Mouse (Mus musculus): ENCODE measurements around the gene Ap2a1.
A peak's percentile ranks its signal among the peaks of the same experiment; 100 is the strongest.

Gene Ap2a1

DNA sequence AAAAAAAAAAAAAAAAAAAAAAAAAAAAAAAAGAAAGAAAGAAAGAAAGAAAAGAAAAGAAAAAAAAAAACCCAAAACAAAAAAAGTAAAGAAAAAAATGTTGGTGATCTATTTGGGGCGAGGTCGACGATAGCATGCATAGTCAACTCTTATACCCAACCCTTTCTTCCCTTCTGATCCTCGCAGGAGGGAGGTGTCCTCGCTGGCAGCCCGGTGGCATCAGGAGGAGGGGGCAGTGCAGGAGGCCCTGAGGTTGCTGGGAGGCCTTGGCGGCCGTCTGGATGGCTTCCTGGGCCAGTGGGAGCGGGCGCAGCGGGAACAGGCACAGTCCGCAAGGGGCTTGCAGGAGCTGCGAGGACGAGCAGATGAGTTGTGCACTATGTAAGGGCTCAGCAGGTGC is 24.3 kb upstream of the Ap2a1 start:
- DNase-seq (ENCODE audit: low read depth, low spot score) = no peak

DNA sequence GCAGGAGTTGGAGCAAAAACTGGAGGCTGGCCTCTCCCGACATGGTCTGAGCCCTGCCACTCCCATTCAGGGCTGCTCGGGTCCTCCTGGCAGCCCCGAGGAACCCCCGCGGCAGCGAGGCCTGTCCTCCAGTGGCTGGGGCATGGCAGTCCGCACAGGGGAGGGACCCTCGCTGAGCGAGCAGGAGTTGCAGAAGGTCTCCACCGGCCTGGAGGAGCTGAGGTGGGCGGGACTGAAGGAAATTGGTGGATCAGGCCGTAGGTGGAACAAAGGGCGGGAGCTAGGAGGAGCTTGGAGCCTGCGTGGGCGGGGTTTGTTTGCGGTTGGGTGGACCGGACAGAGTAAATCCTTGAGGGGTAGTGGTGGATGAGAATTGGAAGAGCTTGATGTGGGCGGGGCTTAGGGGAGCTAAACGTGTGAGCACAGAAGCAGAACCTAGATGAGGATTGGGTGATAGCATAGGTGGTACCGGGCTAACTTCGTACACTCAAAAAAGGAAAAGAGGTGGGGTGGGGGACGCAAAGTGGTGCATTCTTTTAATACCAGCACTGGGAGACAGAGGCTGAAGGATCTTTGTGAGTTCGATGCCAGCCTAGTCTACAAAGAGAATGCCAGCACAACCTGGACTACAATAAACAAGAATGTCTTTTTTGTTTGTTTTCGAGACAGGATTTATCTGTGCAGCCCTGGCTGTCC is 23.5 kb upstream of the Ap2a1 start:
- DNase-seq (ENCODE audit: low read depth, low spot score) = peak; percentile 73

DNA sequence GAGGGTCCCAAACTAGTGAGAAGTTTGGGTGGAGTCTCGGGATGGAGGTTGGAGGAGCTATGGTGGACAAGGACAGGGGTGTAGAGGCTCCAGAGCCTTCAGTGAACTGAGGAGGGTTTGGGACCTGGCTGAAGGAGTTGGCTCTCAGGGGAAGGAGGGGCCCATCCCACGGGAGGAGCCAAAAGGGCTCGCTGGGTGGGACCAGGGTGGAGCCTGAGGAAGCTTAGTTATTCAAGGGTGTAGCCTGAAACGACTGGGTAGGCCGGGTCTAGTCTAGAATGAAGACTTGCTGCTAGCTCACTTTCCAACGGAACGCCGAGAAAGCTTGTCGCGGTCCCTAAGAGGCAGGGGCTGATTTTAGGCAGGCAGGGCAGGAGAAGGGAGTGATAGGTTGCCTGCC is 22.7 kb upstream of the Ap2a1 start:
- peak; percentile 27 for DNase-seq (ENCODE audit: low read depth, low spot score)

DNA sequence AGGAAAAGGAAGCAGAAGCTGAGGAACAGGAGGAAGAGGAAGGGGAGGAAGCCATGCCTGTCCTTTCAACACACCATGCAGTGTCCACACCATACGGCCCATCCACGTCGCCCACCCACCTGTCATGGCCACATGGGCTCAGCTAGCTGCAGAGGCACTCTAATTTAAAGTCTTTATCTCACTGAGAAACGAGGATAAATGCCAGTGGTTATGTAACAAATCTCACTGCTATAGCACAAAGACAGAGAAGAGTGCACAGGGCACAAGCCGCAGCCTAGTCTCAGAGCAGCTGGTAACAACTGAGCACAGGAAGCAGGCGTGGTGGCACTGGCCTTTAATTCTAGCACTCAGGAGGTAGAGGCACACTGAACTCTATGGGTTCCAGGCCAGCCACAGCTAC is 20.6 kb upstream of the Ap2a1 start:
- no peak for DNase-seq (ENCODE audit: low read depth, low spot score)

DNA sequence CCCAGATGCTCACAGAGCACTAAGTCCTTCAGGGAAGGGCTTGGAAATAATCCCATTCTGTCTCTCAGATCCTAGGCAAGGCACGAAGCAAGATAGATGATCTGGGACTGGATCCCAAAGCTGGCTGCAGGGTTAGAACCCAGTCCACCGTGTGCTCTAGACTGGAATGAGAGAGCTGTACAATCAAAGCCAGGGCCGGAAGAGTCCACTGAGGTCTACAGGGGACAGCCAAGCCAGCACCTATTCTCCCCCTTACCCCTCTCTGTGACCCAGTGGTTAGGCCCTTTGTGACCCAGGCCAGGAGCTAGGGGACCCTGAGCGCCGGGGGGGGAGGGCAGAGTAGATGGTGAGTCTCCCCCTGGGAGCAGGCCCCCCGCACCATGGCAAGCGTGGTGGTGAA is 13.6 kb upstream of the Ap2a1 start, which contains the start of gene Tsks:
Gene Tsks, plus strand, starts transcription at position 301 of the 400 bp plus-strand sequence.
- no peak for DNase-seq (ENCODE audit: low read depth, low spot score)

DNA sequence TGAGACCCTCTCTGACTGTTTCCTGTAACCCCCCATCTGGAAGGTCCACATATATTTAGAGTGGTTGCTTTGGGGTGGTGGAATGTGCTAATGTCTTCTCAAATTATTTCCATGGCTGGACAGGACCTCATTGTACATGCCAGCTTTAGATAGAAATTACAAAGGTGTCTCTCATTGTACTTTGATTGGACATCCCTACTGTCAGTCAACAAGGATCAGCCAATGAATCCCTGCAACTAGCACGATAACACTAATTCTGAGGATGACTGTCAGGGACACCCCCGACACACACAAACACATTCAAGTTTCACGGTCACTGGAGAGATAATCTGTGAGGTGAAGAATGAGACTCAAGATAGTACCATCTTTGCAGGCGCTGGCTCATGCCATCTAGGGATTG is 9.4 kb upstream of the Ap2a1 start:
- no peak for DNase-seq (ENCODE audit: low read depth, low spot score)

DNA sequence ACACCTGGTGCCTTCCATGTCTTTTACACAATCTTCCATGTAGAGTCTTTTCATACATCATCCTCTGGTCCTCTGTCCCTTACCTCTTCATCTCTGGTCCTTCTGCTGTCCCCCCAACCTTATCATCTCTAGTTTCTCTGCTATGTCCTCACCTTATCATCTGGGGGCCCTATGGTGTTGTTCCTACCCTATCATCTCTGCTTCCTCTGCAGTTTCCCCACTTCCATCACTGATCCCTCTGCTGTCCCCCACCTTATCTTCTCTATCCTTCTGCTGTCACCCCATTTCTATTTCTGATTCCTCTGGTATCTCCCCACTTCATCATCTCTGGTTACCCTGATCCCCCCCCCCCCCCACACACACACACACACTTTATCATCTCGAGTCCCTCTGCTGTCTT is 726 bp downstream of the Ap2a1 start:
- DNase-seq (ENCODE audit: low read depth, low spot score) = no peak

DNA sequence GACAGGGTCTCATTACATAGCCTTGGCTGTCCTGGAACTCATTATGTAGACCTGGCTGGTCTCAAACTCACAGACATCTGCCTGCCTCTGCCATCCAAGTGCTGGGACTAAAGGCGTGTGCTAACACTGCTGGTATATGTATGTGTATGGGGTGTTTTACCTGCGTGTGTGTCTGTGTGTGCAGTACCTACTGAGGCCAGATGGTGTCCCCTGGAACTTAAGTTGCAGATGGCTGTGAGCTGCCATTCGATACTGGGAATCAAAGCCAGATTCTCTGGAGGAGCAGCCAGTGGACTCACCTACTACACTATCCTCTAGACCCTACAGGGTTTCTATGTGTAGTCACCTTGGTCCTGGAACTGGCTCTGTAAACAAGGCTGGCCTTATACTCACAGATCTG is 3.8 kb downstream of the Ap2a1 start:
- peak; percentile 47 for DNase-seq (ENCODE audit: low read depth, low spot score)

DNA sequence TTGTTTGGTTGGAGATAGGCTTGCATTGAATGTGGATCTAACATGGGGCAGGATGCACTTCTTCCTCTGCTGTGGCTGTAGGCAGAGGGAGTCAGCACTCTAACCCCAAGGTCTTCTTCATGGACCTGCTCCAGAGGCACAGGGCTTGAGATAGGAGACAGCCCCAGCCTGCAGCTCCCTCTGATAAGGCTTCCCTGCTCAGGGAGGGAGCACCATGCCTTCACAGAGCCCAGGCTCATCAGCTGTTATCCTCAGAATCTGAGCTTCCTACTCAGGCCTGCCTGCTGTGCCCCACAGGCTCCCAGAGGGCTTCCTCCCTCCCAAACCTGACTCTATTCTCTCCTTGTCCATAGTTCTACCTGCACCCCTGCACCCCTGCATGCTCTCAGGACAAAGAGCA is 6.8 kb downstream of the Ap2a1 start:
- no peak for DNase-seq (ENCODE audit: low read depth, low spot score)

DNA sequence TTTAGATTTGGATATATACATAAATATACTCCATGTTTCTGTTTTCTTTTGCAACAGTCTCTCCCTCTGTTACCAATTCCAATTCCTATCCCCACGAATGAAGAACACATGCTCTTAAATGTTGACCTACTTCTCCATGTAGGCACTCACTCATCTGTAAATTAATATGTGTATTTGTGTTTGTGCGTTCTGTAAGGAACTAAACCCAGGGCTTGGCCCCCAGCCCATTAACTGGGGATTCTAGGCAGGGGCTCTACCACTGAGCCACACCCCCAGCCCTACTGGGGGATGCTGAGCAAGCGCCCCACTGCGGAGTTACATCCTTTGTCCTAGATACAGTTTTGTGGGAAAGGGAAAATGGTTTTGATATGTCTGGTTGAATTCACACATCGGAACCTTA is 10.2 kb downstream of the Ap2a1 start:
- DNase-seq (ENCODE audit: low read depth, low spot score) = no peak

DNA sequence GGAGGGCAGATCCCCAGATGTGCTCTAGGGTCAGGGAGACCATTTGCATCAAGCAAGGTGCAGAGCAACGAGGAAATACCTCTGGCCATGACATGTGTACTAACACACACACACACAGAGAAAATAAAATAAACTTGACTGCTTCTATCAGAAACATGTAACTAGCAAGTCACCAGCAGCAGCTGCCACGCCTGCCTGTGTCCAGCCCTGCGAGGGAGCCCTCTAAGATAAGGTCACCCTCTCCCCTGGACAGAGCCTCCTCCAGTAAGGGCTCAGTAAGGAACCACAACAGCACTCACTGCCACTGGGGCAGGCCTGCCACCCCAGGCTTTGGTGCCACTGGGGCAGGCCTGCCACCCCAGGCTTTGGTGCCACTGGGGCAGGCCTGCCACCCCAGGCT is 11.1 kb downstream of the Ap2a1 start:
- DNase-seq (ENCODE audit: low read depth, low spot score) = no peak

DNA sequence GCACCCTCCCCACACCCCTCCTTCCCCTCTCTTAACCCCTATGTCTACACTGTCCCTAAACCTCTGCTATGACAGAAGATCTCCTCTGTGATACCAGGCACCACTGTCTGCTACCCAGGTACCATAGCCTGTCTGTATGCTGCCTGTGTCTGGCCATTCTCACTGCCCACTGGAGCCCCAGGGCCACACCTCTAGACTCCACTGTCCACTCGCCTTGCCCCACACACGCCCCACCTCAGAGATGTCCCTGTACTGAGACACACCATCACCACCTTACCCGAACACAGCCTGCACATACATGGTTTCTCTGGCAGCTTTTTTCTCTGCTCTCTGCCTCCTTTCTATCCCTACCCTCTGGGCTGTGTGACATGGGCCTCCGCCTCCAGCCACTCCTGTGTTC is 12.4 kb downstream of the Ap2a1 start:
- no peak for DNase-seq (ENCODE audit: low read depth, low spot score)

DNA sequence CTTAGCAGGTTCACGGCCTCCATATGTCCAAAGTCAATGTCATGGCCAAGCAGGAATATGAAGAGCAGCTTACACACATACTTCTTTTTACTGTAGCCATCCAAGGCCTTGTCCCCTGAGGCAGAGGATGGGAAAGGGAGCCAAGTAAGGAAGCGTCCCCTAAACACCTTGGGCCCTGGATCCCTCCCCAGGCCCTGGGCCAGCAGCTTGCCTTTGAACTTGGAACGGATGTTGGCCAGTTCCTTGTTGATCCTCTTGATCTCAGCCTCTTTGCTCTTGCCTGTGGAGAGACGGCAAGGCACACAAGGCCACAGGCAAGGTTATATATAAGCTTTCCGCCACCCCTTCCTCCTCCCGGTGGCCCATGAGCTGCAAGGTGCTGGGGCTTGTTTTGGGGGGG is 13.1 kb downstream of the Ap2a1 start:
- no peak for DNase-seq (ENCODE audit: low read depth, low spot score)

DNA sequence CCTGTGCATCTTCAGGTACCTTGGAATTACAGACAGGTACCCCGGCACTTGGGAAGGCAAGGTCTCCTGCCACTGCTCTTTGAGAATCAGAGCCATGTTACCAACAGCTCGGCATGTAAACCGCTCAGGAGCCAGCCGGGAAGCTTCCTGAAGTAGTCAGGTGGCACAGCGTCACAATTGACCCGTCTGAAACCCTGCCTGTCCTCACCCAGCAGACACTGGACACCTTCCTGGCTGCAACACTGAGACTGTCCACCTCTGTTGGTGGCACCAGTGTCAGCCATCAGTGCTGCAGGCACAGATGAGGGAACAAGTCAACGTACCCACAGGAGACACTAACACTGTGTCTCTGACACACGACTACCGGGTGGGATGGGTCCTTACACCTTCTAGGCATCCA is 14.0 kb downstream of the Ap2a1 start:
- no peak for DNase-seq (ENCODE audit: low read depth, low spot score)

DNA sequence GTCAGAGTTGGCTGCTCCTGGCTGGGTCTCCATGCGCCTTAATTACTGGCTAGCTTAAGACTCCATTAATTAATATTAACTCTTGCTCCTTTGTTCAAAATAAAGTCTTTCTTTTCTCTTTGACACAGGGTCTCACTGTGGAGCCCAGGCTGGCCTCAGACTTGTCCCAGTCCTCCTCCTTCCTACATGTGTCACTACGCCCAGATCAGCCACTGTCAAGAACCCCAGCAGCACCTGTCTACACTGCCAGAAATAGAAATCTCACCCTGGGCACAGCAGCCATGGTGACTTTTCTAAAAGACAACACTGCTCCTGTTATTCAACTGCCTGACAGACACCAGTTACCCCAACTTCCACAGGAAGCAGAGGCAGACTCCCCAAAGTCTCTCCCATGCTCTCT is 14.9 kb downstream of the Ap2a1 start:
- DNase-seq (ENCODE audit: low read depth, low spot score) = no peak

DNA sequence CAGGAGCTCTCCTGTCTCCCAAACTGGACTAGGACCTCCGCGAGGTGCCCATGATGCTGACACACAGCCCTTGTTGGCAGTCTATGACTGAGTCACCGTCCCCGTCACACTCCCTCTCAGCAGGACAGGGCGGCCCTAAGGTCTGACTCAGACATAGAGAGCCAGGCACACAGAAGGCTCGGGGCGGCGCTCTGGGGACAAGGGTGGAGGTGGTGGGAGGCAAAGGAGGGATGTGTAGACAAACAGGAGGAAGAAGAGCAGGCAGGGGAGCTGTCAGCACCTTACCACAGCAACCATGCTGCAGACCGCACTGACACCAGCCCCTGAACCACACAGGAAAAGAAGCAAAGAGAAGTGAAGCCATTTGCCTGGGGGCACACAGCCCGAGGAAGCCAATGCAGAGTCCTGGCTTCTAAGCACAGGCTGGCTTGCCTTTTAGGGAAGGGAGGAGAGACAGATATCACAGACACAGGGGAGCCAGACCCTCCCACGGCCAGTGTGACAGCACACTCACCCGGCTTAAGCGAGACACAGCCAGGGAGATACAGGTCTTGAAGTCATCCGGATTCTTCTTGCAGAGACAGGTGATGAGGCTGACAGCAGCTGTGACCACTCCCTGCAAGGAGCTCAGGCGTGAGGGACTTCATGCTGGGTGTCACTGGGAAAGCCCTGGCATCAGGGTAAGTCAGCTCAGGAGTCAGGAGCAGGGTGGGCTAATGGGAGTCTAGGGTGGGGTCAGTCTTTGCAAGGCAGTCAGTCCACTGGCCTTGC is 20.4 kb downstream of the Ap2a1 start:
- DNase-seq (ENCODE audit: low read depth, low spot score) = no peak

DNA sequence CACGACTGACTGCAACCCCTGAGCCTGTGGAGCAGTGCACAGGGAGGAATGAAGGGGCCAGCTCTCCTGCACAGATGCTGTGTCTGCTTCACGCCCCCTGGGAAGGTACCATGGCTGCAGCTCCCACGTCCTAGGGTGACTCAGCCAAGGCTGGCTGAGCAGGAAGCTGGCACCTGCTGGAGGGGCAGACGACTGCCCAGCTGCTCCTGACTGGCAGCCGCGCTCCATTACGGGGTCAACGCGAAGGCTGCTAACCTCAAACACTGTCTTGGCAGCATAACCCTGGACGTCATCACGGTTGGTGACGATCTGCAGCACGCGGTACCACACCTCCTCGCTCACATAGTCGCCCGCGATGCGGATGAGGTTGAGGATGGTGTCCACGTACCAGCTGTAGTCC is 23.9 kb downstream of the Ap2a1 start:
- no peak for DNase-seq (ENCODE audit: low read depth, low spot score)

DNA sequence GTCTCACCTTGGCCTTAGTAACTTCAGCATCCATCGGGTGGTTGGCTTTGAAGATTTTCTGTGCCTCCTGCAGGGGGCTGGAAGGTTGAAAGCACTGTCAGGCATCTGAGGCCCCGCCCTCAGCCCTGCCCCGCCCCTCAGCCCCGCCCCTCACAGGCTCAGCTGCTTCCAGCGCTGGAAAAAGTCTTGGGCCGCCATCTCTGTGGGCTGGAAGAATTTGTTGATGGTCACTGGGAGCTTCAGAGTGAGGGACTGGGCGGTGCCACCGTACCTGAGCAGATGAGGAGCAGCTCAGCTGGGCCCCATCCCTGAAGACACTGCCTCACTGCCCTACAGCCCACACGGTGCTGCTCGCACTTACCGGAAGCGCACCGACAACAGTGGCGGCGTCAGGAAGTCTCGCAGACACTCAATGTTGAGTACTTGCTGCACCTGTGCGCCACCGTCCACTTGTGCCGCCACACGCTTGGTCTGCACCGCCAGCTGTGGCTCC is 28.0 kb downstream of the Ap2a1 start:
- peak; percentile 87 for DNase-seq (ENCODE audit: low read depth, low spot score)

DNA sequence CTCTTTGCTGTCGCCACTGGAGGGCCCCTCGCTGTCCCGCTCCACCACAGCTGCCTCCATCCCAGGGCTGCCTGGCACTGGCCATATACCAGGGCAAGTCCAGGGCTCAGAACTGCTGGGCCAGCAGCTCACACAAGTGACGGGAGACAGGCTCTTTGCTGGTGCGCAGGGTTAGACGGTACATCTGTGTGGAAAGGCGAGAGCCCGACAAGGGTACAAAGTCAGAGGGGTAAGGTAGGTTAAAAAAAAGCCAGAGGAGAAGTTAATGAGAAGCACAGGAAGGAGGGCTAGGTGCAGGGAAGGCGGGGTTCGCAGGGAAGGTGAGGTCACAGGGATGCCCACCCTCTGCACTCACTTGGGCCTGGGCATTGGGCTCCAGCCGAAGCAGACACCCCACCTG is 28.7 kb downstream of the Ap2a1 start:
- no peak for DNase-seq (ENCODE audit: low read depth, low spot score)

DNA sequence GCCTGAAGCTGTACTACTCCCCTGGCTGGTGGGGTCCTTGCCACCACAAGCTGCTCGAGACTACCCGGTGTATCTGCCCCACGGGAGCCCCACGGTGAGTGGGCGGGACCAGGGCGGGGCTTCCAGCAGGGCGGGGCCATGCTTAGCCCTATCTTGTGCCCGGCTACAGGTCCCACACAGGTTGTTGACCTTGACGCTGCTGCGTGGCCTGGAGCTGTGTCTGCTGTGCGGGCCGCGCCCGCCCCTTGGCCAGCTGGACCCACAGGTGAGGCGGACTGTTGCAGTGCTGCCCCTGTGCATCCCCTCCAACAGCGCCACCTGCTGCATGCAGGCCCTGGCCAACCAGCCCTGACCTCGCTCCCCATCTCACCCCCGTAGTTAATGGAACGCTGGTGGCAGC is 30.7 kb downstream of the Ap2a1 start:
- DNase-seq (ENCODE audit: low read depth, low spot score) = peak; percentile 41

DNA sequence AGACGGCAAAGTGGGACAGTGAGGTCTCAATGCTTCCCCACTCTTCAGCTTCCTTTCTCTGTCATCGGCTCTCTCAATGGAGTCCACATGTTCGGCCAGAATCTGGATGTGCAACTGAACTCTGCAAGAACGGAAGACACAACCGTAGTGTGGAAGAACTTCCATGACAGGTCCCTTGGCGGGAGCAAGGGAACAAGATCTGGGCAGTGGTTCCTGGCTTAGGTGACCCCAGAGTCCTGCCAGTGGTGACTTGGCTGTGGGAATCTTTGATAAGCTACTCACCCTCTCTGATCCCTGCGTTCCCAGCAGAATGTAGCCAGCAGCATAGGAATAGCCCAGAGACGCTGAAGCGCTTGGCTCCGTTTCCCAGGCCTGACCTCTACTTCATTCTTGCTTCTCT is 32.8 kb downstream of the Ap2a1 start:
- no peak for DNase-seq (ENCODE audit: low read depth, low spot score)

DNA sequence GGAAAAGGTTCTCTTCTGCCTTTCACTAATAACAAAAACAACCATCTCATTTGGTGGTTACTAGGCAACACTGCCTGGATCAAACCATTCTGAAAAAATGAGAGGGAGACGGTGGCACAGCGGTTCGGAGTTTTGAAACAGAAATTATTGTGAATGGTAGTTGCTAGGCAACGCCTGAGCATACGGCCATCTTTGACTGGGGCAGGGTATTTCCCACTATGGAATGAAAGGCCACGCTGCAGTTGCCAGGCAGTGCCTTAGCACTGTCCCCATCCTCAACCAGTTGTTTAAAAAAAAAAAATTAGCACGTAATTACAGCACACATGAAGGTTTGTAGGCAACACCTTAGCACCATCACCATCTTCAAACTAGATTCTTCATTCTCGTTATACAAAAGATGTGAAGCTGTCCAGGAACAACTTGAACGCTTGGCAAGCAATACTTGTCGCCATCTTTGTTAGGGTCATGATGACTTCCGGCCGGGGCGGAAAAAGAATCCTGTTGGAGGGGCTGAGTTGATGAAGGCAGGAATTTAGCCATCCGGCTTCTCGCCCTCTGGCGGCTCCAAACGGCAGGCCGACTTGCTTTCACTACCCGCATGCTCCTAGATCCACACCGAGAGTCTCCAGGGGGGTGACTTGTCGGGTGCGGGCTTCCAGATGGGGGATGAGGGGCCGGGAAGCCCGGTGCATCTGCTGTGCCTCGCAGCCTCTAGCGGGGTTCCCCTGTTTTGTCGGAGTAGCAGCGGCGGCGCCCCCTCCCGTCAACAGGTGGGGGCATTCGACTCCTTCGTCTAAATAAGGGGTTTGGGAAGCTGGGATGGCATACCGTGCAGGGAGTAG is 33.5 kb downstream of the Ap2a1 start, which contains the start of gene Fuz:
Gene Fuz, plus strand, starts transcription at position 487 of the 842 bp plus-strand sequence.
- DNase-seq (ENCODE audit: low read depth, low spot score) = peak; percentile 98
